8 mouse cellular contexts compared by ENCODE assay signal in the genomic region with DNA sequence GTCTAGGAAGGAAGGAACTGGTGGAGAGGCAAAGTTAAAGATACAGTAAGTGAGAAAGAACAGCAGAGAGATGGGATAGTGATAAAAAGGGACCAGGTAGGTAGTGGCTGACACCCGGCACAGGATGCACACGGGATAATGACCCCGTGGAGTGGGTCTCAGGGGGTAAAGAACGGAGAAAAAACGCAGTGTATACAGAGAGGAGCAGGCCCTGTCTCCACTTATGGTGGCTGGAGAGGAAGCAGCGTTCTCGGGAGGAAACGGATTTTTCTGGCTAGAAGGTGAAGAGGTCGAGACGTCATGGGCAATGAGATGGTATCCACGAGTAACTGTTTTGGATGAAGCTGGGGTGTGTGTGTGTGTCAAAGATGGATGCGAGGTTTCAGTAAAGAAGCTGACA. TPM values are rescaled to one million over a fixed set of nuclear protein-coding genes. Genes with fewer than 3 reads are reported as not detected.
DNase-seq lines count a peak whose midpoint lies in the region; ATAC-seq and TF ChIP-seq lines count a peak whose summit lies in the region.

No protein-coding gene starts in this region.

- TF ChIP-seq CTCF in spleen, adult 2 months (IDR thresholded peaks at IDR 0.05; ENCODE audit: extremely low read depth, insufficient read depth, insufficient read length, insufficient replicate concordance) = no peak

- no peak for DNase-seq in spleen, adult 2 months (ENCODE audit: low read depth in 1 of 2, low spot score in 2 of 2)
- DNase-seq in spleen, adult 12 weeks (ENCODE audit: low spot score) = no peak
- no peak for DNase-seq in embryo, embryonic 10.5 days (ENCODE audit: low spot score)
- no peak for DNase-seq in spleen, postnatal 4 days (ENCODE audit: low spot score in 2 of 2)
- DNase-seq in ovary, postnatal 36 days (ENCODE audit: low spot score) = no peak

- WGBS in spleen, adult 2 months = 8% methylated on average over 12 of the region's 12 CpGs
- 13% methylated on average over 12 of the region's 12 CpGs for WGBS in heart, embryonic 16.5 days
- WGBS in liver, embryonic 12.5 days (ENCODE audit: insufficient replicate concordance) = 6% methylated on average over 12 of the region's 12 CpGs
- 14% methylated on average over 12 of the region's 12 CpGs for WGBS in stomach, embryonic 14.5 days

- H3K27me3 ChIP-seq in spleen, adult 2 months (ENCODE audit: control insufficient read depth, insufficient read depth, low read length) = no peaks in the 10 kb centered on the region
- H3K27me3 ChIP-seq in heart, embryonic 16.5 days (ENCODE audit: control insufficient read depth, insufficient read depth, low read length) = no peaks in the 10 kb centered on the region
- H3K27me3 ChIP-seq in liver, embryonic 12.5 days (replicated peaks) = no peaks in the 10 kb centered on the region
- no peaks in the 10 kb centered on the region for H3K27me3 ChIP-seq in stomach, embryonic 14.5 days (ENCODE audit: control insufficient read depth, insufficient read depth, low read length)

- H3K4me3 ChIP-seq in spleen, adult 2 months (ENCODE audit: extremely low read depth, insufficient read depth, insufficient read length) = peak overlapping the region; percentile 14; the same call in 1 of the 2 replicates
- H3K4me3 ChIP-seq in heart, embryonic 16.5 days (ENCODE audit: low read length) = peak overlapping the region; percentile 41
- H3K4me3 ChIP-seq in liver, embryonic 12.5 days = peak overlapping the region; percentile 44
- H3K4me3 ChIP-seq in stomach, embryonic 14.5 days (ENCODE audit: low read depth, low read length) = peak overlapping the region; percentile 5; the same call in 1 of the 2 replicates

- peaks cover 5% of the 10 kb centered on the region; the same call in 1 of the 2 replicates for H3K4me1 ChIP-seq in spleen, adult 2 months (ENCODE audit: control insufficient read depth, insufficient read depth, insufficient read length)
- peaks cover 29% of the 10 kb centered on the region for H3K4me1 ChIP-seq in heart, embryonic 16.5 days (ENCODE audit: control insufficient read depth, insufficient read depth, low read length)
- peaks cover 62% of the 10 kb centered on the region for H3K4me1 ChIP-seq in liver, embryonic 12.5 days
- H3K4me1 ChIP-seq in stomach, embryonic 14.5 days (ENCODE audit: control insufficient read depth, insufficient read depth, low read length) = peaks cover 2% of the 10 kb centered on the region; the same call in 1 of the 2 replicates

- peak overlapping the region; percentile 62 for H3K9ac ChIP-seq in heart, embryonic 16.5 days (ENCODE audit: low read length)
- peak overlapping the region; percentile 56 for H3K9ac ChIP-seq in liver, embryonic 12.5 days
- H3K9ac ChIP-seq in stomach, embryonic 14.5 days (replicated peaks; ENCODE audit: low read depth, low read length) = no peak overlapping the region

- no peaks in the 10 kb centered on the region for H3K36me3 ChIP-seq in spleen, adult 2 months (ENCODE audit: control insufficient read depth, insufficient read depth, low read length)
- H3K36me3 ChIP-seq in heart, embryonic 16.5 days (ENCODE audit: control insufficient read depth, insufficient read depth) = no peaks in the 10 kb centered on the region
- no peaks in the 10 kb centered on the region for H3K36me3 ChIP-seq in liver, embryonic 12.5 days
- H3K36me3 ChIP-seq in stomach, embryonic 14.5 days (ENCODE audit: control insufficient read depth, insufficient read depth, low read length) = no peaks in the 10 kb centered on the region

- no peak overlapping the region; the same call in 1 of the 2 replicates for H3K27ac ChIP-seq in spleen, adult 2 months (ENCODE audit: insufficient read depth, low read length)
- H3K27ac ChIP-seq in heart, embryonic 16.5 days (ENCODE audit: low read length) = no peak overlapping the region
- H3K27ac ChIP-seq in liver, embryonic 12.5 days = peak overlapping the region; percentile 20; the same call in 1 of the 2 replicates
- peak overlapping the region; percentile 48; the same call in 1 of the 2 replicates for H3K27ac ChIP-seq in stomach, embryonic 14.5 days (ENCODE audit: low read length)

- peak overlapping the region; percentile 62 for H3K4me2 ChIP-seq in heart, embryonic 16.5 days (ENCODE audit: low read depth, low read length)
- peak overlapping the region; percentile 70 for H3K4me2 ChIP-seq in liver, embryonic 12.5 days
- peak overlapping the region; percentile 21 for H3K4me2 ChIP-seq in stomach, embryonic 14.5 days (replicated peaks; ENCODE audit: low read depth, low read length)

- no peak for ATAC-seq in heart, embryonic 16.5 days (replicated peaks; ENCODE audit: extremely low read depth, insufficient read depth, low FRiP score)
- peak; percentile 16; the same call in 1 of the 2 replicates for ATAC-seq in liver, embryonic 12.5 days
- no peak for ATAC-seq in stomach, embryonic 14.5 days (ENCODE audit: insufficient number of reproducible peaks, insufficient read depth, low FRiP score, low read depth)

- no peak for TF ChIP-seq POLR2A in spleen, adult 2 months (IDR thresholded peaks at IDR 0.05; ENCODE audit: low read depth, low read length)

- H3K9me3 ChIP-seq in heart, embryonic 16.5 days (replicated peaks; ENCODE audit: control insufficient read depth, low read length) = no peaks in the 10 kb centered on the region
- H3K9me3 ChIP-seq in liver, embryonic 12.5 days (replicated peaks) = no peaks in the 10 kb centered on the region
- no peaks in the 10 kb centered on the region for H3K9me3 ChIP-seq in stomach, embryonic 14.5 days (ENCODE audit: control insufficient read depth, low read depth, low read length)

RNA-seq across cellular contexts. Expression of a gene that starts 55.4 kb away (rescaled TPM):
- polyA plus RNA-seq in spleen, adult 2 months (2012; rRNA removed) = 3.5 and 5.1 TPM in 2 replicates
- 24.1 and 24.7 TPM in 2 replicates for polyA plus RNA-seq in heart, embryonic 16.5 days (2015; fragmentation: Nextera tagmentation; extraction: Ambion mirVana)
- 26.7 and 29.7 TPM in 2 replicates for polyA plus RNA-seq in liver, embryonic 12.5 days (2016; fragmentation: Nextera tagmentation; extraction: Ambion mirVana)
- polyA plus RNA-seq in stomach, embryonic 14.5 days (2014; fragmentation: Nextera tagmentation; extraction: Ambion mirVana) = 43.2 and 46.4 TPM in 2 replicates

Comparison
In these comparisons a context has a peak if more than half of its experiments do, and no peak if none do; other contexts are left out.
1. H3K27ac ChIP-seq: peak in liver, embryonic 12.5 days (single experiment) and stomach, embryonic 14.5 days (single experiment); none in spleen, adult 2 months (single experiment) and heart, embryonic 16.5 days (single experiment).
2. Peak in every context shown above with its lines, with median percentiles within 50 percentile points of each other: H3K4me3 ChIP-seq and H3K4me2 ChIP-seq.